Mouse (Mus musculus) liver, adult 2 months (tissue): ENCODE data around the gene Trappc6b.

Source experiments
- CTCF ChIP-seq: fragments of 200-500 bp; IDR thresholded peaks from 2 replicates; pipeline ENCODE4 v1.5.1; 2011; ENCODE audit warnings: low read depth, low read length, control low read depth
- POLR2A ChIP-seq: fragments of 200-500 bp; IDR thresholded peaks from 2 replicates; pipeline ENCODE4 v1.6.1; 2011; ENCODE audit warnings: low read length, control low read depth; ENCODE audit not compliant: insufficient read depth; ENCODE audit errors: extremely low read depth

DNA sequence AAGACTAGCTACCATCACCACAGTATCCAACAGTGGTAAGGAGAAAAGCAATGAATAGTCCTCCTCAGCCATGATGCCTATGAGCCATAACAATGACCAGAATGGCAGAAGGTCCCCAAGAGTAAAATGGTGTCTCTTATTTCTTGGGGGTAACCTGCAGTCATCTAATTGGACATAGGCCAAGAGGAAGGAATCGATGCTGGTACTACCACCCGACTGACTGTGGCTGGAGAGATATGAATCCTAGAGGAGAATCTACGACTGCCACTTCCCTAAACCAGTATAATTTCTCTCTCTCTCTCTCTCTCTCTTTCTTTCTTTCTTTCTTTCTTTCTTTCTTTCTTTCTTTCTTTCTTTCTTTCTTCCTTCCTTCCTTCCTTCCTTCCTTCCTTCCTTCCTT lies 8.8 kb downstream of the Trappc6b start:
- TF ChIP-seq POLR2A: no peak
- no peak for TF ChIP-seq CTCF
